Mouse (Mus musculus) hindbrain, embryonic 13.5 days (tissue): ENCODE results near the gene 9530053A07Rik. TPM values are rescaled to one million over a fixed set of nuclear protein-coding genes. Genes with fewer than 3 reads are reported as not detected.
"Not testable (repeated sequence)": the region's sequence is repeated elsewhere in the genome, so short reads cannot be mapped to it uniquely, and the experiment has no call there.

Experiments
- ATAC-seq: fragments of 200-750 bp; cut with Nextera tagmentation; 2 replicates; pipeline ENCODE4 v1.8.0; 2017; ENCODE audit warnings: moderate TSS enrichment; ENCODE audit not compliant: low FRiP score
- H3K27ac ChIP-seq: fragments of 300-500 bp; sonication (generic); 2 replicates; pipeline ENCODE4 v1.5.1; 2015; ENCODE audit warnings: inconsistent platforms, mild to moderate bottlenecking, moderate library complexity
- H3K27me3 ChIP-seq: fragments of 300-500 bp; sonication (generic); 2 replicates; pipeline ENCODE4 v1.6.1; 2015; ENCODE audit warnings: mild to moderate bottlenecking, inconsistent platforms
- H3K36me3 ChIP-seq: fragments of 300-500 bp; sonication (generic); 2 replicates; pipeline ENCODE4 v1.6.1; 2015; ENCODE audit warnings: mild to moderate bottlenecking, inconsistent platforms
- H3K4me1 ChIP-seq: fragments of 300-500 bp; sonication (generic); replicated peaks from 2 replicates; pipeline ENCODE4 v1.6.1; 2015; ENCODE audit warnings: inconsistent platforms
- H3K4me2 ChIP-seq: fragments of 300-500 bp; sonication (generic); 2 replicates; pipeline ENCODE4 v1.6.1; 2015; ENCODE audit warnings: inconsistent platforms, mild to moderate bottlenecking, moderate library complexity
- H3K4me3 ChIP-seq: fragments of 300-500 bp; sonication (generic); 2 replicates; pipeline ENCODE4 v1.5.1; 2015; ENCODE audit warnings: mild to moderate bottlenecking, inconsistent platforms
- H3K9ac ChIP-seq: fragments of 300-500 bp; sonication (generic); 2 replicates; pipeline ENCODE4 v1.6.1; 2015; ENCODE audit warnings: mild to moderate bottlenecking, inconsistent platforms
- H3K9me3 ChIP-seq: fragments of 300-500 bp; sonication (generic); 2 replicates; pipeline ENCODE4 v1.6.1; 2016; ENCODE audit warnings: inconsistent platforms
- WGBS: fragments of 180-500 bp; shearing (Covaris S2); methylation state at CpG from one replicate; pipeline ENCODE4 v1.1.7; 2015; 5-methylcytosine and 5-hydroxymethylcytosine counted together
- polyA plus RNA-seq: library from polyadenylated mRNA; unstranded; fragments of >200 nt; fragmentation: Nextera tagmentation; extraction: Ambion mirVana; gene quantifications from 2 replicates; pipeline ENCODE4 v1.2.1, GENCODE M21; 2015

9530053A07Rik gene
- polyA plus RNA-seq, 1 experiment from 2014 or later, result 0.16 TPM

DNA sequence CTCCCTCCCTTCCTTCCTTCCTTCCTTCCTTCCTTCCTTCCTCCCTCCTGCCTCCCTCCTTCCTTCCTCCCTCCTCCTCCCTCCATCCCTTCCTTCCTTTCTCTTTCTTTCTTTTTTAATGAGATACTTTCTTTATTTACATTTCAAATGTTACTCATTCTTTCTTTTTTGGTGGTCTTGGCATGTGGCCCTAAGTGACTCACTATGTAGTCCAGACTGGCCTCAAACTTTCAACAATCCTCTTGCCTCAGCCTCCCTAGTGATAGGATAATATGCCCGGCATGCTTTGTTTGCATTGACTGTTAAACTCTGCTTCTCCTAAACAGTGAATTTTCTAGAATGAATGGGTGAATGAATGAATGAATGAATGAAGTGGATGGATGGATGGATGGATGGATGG, 20.6 kb downstream of the 9530053A07Rik start:
- Histone ChIP-seq H3K4me2 (no peak overlapping the region), H3K9me3 (no peaks in the 10 kb centered on the region), H3K27ac (no peak overlapping the region), H3K4me3 (no peak overlapping the region), H3K27me3 (peaks cover 20% of the 10 kb centered on the region), H3K4me1 (no peaks in the 10 kb centered on the region), H3K9ac (peak overlapping the region; percentile 8; the same call in 1 of the 2 replicates), H3K36me3 (no peaks in the 10 kb centered on the region)
- no peak for ATAC-seq
- WGBS, result 91% methylated on average over 1 of the region's 1 CpGs

DNA sequence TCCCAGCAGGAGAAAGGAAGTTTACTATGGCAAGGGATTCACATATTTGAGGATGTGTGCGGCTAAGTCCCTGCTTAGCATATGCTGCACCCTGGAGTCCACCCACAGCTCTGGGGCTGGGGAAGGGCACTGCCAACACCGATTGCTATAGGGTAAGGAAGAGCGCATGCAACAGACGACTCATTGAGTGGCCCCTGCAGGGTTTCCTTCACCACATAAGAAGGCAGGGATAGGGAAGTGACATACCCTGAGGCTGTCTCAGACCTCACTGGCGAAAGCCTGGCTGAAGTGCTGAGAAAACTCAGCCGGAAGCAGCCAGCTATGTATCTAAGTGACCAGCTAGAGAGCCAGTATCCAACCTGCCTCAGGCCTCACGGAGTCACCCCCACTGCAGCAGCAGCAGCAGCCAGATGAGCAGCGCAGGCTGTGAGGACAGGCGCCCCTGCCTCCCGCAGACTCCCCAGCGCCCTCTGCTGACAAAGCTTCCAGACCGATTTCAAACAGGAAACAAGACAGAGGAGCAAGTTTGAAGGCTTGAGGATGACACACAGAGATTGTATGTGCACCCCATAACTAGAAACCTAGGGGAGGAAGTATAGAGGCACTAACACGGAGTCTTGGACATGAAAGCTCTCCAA, 22.4 kb downstream of the 9530053A07Rik start:
- Histone ChIP-seq H3K9me3 (no peaks in the 10 kb centered on the region), H3K4me3 (no peak overlapping the region), H3K4me2 (no peak overlapping the region), H3K9ac (peak overlapping the region; percentile 30; the same call in 1 of the 2 replicates), H3K4me1 (no peaks in the 10 kb centered on the region), H3K27me3 (peaks cover 18% of the 10 kb centered on the region), H3K27ac (no peak overlapping the region), H3K36me3 (no peaks in the 10 kb centered on the region)
- ATAC-seq, result no peak
- WGBS, result 13% methylated on average over 13 of the region's 13 CpGs

DNA sequence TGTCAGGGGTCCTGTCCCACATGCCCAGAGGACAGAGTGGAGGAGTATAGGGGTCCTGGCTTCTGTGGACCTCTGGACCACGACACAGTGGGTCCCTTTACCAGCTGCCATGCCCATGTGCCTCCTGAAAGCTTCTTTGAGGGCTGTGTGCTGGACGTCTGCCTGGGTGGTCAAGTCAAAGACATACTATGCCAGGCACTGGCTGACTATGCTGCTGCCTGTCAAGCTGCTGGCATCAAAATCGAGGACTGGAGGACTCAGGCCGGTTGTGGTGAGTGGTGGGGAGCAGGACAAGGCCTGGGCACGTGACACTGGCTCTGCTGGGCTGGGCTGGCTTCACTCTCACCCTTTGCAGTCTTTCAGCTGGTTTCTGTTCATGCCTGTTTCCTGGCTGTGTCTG, 24.3 kb downstream of the 9530053A07Rik start:
- H3K9me3 ChIP-seq, H3K4me3 ChIP-seq, H3K4me2 ChIP-seq, ATAC-seq, H3K9ac ChIP-seq, H3K4me1 ChIP-seq, H3K36me3 ChIP-seq, H3K27ac ChIP-seq: not testable (repeated sequence)
- 37% methylated on average over 5 of the region's 5 CpGs for WGBS
- H3K27me3 ChIP-seq, result peaks cover 12% of the 10 kb centered on the region; the same call in 1 of the 2 replicates

DNA sequence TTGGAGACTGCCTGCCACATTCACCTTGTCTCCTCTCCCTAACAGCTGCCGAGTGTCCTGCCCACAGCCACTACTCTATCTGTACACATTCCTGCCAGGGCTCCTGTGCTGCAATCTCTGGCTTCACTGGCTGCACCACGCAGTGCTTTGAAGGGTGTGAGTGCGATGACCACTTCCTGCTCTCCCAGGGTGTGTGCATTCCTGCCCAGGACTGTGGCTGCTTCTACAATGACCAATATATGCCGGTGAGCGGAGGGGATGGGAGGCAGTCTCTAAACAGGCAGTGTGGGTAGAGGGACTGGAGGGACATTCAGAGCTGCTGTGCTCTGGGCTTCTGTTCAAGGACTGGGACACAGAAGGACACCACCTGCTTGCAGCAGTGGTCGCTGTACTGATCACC, 30.0 kb downstream of the 9530053A07Rik start:
- no peak overlapping the region for H3K4me3 ChIP-seq
- 64% methylated on average over 6 of the region's 6 CpGs for WGBS
- H3K4me1 ChIP-seq, result no peaks in the 10 kb centered on the region
- no peaks in the 10 kb centered on the region for H3K9me3 ChIP-seq
- no peak overlapping the region for H3K27ac ChIP-seq
- peak overlapping the region; percentile 29; the same call in 1 of the 2 replicates for H3K9ac ChIP-seq
- ATAC-seq, result no peak
- no peaks in the 10 kb centered on the region for H3K36me3 ChIP-seq
- H3K4me2 ChIP-seq, result no peak overlapping the region
- no peaks in the 10 kb centered on the region for H3K27me3 ChIP-seq

DNA sequence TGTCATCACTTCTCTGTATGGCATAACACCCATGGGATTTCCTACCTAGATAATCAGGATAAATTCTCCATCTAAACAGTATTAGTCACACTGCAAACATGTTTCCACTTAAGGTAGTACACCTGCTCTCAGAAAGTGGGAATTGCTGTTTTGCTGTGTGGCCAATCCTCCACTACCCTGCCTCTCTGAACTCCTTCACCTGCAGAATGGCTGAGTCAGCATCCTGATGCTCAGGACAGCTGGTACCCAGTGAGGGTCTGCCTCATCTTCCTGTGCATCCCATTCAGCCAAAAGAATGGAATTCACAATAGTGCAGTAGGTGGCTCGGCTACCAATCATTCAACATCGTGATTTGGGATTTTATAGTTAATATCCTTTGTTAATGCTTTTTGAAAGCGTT, 30.6 kb downstream of the 9530053A07Rik start:
- H3K4me2 ChIP-seq, result no peak overlapping the region
- no peaks in the 10 kb centered on the region for H3K36me3 ChIP-seq
- H3K4me1 ChIP-seq, result no peaks in the 10 kb centered on the region
- no peak overlapping the region for H3K27ac ChIP-seq
- no peaks in the 10 kb centered on the region for H3K27me3 ChIP-seq
- H3K9me3 ChIP-seq, result no peaks in the 10 kb centered on the region
- no peak for ATAC-seq
- H3K4me3 ChIP-seq, result no peak overlapping the region
- WGBS, result 75% methylated on average over 3 of the region's 3 CpGs
- H3K9ac ChIP-seq, result no peak overlapping the region

DNA sequence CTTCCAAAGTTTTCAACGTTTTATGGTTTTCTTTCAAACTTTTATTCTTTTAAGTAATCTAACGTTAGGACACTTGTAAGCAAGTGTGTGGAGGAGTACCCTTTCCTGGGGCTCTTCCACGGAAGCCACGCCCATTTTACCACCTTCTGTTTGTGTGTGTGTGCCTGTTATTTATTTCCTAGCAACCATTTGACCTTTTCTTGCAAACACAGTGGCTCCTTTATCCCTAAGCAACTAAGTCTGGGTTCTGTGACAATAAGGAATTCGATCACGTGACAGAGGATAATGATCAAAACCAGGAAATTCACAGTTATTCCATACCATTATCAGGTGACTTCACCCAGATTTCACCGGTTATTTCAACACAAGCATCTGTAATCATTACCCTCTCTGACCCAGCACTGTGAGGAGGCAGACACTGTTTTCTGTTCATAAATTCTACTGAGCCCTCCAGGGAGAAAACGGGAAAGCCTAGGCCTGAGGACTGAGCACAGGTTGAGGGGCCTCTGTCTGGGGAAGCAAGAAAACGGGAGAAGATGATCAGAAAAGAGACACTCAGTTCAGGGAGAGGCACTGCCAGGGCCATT, 32.0 kb downstream of the 9530053A07Rik start:
- Histone ChIP-seq H3K9ac (0 out of 2 replicates have a peak overlapping the region, but pooled peaks have one; percentile 5), H3K9me3 (no peaks in the 10 kb centered on the region), H3K4me3 (no peak overlapping the region), H3K27me3 (no peaks in the 10 kb centered on the region), H3K4me2 (no peak overlapping the region), H3K36me3 (no peaks in the 10 kb centered on the region), H3K27ac (no peak overlapping the region), H3K4me1 (no peaks in the 10 kb centered on the region)
- no peak for ATAC-seq
- WGBS, result 54% methylated on average over 9 of the region's 9 CpGs

DNA sequence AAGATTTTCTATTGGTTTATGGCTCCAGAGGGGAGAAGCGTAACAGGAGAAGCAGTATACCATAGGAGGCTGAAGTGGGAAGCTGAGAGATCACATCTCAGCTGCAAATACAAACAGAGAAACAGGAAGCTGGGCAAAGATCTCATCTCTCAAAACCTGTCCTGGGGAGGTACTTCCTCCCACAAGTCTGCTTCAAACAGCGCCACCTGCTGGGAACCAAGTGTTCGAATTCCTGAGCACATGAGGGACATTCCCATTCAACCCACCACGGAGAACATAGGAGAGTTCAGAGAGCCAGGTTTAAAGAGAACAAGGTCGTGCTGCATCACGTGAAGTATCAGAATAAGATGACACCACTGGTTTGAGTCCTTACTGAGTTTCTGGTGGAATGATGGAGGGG, 36.1 kb downstream of the 9530053A07Rik start:
- WGBS, result 82% methylated on average over 6 of the region's 6 CpGs
- H3K4me1 ChIP-seq, result peaks cover 17% of the 10 kb centered on the region
- no peaks in the 10 kb centered on the region for H3K36me3 ChIP-seq
- H3K4me2 ChIP-seq, result no peak overlapping the region
- H3K27ac ChIP-seq, result no peak overlapping the region
- H3K9ac ChIP-seq, result no peak overlapping the region
- no peak for ATAC-seq
- no peak overlapping the region for H3K4me3 ChIP-seq
- no peaks in the 10 kb centered on the region for H3K9me3 ChIP-seq
- no peaks in the 10 kb centered on the region for H3K27me3 ChIP-seq

DNA sequence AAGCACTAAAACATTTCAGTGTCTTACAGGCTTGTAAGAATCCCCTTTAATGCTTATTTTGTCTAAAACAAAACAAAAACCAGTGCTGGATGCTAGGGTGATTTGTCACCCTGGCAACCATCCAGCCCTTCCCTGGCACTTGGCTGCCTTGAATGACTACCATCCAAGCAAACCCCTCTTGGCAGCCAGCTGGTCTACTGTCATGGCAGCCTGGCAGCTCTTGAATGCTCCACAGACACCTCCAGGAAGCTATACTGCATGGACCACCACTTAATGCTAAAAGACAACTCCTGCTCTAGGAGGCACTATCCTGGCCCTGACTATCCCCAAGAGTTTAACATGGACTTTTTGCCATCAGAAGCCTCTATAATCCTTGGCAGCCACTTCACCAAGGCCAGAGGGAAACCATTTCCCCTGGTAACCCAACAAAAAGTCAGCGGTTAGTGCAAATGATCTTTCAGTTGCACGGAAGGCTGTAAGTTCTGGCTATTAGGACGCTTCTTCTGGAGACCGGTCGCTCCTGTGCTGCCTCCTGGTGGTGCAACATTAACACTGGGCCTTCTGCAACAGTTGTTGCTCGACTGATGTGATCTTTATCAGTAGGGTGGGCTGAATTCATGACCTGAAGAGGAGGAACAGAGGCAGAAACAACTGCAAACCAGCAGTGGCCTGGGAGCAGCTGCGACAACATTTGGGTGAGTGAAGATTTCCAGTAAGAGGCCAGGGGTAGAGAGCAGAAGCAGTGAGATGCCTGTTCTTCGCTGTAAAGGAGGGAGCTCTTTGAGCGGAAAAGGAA, 39.3 kb downstream of the 9530053A07Rik start:
- Histone ChIP-seq H3K4me3 (peak overlapping the region; percentile 69), H3K9ac (peak overlapping the region; percentile 86), H3K4me1 (peaks cover 32% of the 10 kb centered on the region), H3K27ac (peak overlapping the region; percentile 87), H3K4me2 (peak overlapping the region; percentile 86), H3K27me3 (no peaks in the 10 kb centered on the region), H3K9me3 (no peaks in the 10 kb centered on the region), H3K36me3 (no peaks in the 10 kb centered on the region)
- ATAC-seq, result peak; percentile 18; the same call in 1 of the 2 replicates
- WGBS, result 10% methylated on average over 9 of the region's 9 CpGs

DNA sequence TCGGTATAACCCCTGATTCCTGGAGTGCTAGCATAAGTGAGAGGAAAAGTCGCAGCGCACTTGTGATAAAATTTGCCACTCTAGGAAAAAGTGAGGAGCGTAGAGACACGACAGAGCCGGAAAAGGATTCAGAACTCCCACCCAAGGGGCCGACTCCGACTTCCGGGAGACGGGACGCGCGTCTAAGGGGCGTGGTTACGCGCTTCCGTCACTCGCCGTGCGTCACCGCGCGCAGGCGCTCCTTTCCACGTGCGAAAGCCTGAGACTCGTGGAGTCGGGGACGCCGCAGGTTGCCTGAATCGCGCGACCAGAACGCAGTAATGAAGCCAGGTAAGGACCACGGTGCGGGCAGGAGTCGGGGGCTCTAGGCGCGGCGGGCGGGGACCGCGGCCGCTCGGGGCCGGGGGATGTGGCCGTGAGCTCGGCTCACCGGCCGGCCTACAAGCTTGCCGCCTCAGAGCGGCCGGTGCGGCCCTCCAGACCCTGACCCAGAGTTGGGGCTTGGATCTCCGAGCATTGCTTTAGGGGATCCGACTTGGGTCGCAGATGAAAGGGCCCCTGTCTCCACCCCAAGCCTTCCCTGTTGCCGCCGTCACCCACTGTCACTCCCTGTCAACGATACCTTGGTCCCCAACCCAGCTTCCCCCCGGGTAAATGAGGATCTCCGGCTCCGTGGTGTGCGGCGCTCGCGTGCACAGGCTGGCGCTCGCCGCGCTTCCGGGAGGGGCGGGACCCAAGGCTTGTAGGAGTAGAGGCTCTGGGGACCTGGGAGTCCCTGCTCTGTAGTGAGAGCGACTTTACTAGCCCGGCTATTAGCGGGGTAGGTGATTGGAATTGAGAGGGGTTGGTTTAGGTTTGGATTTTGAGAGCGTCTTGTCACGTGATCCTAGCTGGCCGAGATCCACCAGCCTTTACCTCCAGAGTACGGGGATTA, 40.5 kb downstream of the 9530053A07Rik start, which contains the start of gene Fbl:
Fbl (plus strand) TSS at position 222 of the 934 bp plus-strand sequence.
- peaks cover 3% of the 10 kb centered on the region; the same call in 1 of the 2 replicates for H3K36me3 ChIP-seq
- H3K4me1 ChIP-seq, result peaks cover 32% of the 10 kb centered on the region
- H3K27me3 ChIP-seq, result no peaks in the 10 kb centered on the region
- ATAC-seq, result peak; percentile 90
- peak within 1 kb of the TSS; percentile 86 for H3K4me2 ChIP-seq
- peak within 1 kb of the TSS; percentile 87 for H3K27ac ChIP-seq
- WGBS, result under 1% methylated on average over 80 of the region's 80 CpGs
- H3K9ac ChIP-seq, result peak within 1 kb of the TSS; percentile 86
- H3K4me3 ChIP-seq, result peak within 1 kb of the TSS; percentile 69
- H3K9me3 ChIP-seq, result no peaks in the 10 kb centered on the region

DNA sequence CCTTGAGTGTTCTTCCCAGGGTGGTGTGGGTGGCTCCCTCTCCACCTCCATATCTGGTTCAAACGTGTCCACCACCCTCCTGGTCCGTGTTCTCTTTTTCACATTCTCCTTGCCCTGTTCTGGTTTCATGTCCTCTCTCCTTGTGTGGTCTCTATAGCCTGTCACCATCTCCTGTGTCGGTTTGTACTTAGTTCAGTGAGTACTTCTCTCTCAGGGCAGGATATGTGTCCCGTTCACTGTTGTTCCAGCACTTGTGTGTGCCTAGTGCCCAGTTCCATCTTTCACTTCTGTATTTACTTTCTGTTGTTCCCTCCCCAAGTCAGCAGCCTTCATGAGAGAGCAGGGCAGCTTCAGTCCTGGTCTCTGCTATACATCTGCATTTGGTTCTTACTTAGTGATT, 46.1 kb downstream of the 9530053A07Rik start:
- Histone ChIP-seq H3K9ac (no peak overlapping the region), H3K27ac (no peak overlapping the region), H3K9me3 (no peaks in the 10 kb centered on the region), H3K4me1 (peaks cover 22% of the 10 kb centered on the region), H3K27me3 (no peaks in the 10 kb centered on the region), H3K4me2 (no peak overlapping the region), H3K4me3 (no peak overlapping the region), H3K36me3 (peaks cover 39% of the 10 kb centered on the region)
- no peak for ATAC-seq
- 89% methylated on average over 4 of the region's 4 CpGs for WGBS

DNA sequence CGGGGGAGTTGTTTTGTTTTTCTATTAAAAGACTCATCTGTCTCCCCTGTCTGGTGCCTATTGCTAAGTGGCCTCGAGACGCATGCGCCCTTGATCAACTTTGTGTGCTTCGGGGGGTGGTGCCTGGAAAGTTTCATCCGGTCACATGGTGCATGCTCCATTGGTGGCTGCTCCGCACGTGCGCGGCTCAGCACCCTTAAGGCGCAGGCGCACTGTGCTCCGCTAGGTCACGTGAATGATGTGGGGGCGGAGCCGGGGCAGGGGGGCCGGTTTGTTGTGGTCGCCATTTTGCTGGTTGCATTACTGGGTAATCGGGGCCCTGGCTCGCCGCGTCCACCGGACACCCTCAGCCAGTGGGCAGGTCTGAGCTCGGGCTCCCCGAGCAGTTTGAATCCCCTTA, 50.0 kb downstream of the 9530053A07Rik start, which contains the start of gene Dyrk1b:
Dyrk1b (plus strand) TSS at position 242 of the 400 bp plus-strand sequence.
- Histone ChIP-seq H3K4me1 (peaks cover 20% of the 10 kb centered on the region), H3K9me3 (no peaks in the 10 kb centered on the region), H3K4me3 (peak within 1 kb of the TSS; percentile 91), H3K9ac (peak within 1 kb of the TSS; percentile 93), H3K4me2 (peak within 1 kb of the TSS; percentile 76), H3K27me3 (no peaks in the 10 kb centered on the region), H3K27ac (peak within 1 kb of the TSS; percentile 96), H3K36me3 (peaks cover 71% of the 10 kb centered on the region)
- ATAC-seq, result peak; percentile 90
- under 1% methylated on average over 25 of the region's 25 CpGs for WGBS
